Comparison of ENCODE assay signal across 10 mouse cellular contexts in the genomic region with DNA sequence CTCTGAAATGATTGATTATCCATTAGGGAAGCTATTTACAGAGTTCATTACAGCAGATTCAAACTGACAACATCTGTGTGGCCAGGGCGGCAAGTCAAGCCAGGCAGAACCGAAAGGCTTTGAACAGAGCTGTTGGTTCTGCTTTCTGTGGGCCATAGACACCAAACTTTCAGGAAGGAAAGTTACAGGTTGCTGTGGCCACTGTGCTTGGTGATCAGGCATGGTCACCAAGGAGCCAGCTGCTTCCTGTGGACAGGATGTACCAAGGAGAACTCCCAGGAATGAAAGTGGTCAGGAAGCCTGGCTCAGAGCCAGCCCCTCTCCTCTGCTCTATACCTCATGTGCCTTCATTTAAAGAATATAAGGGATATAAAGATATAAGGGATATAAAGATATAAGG. TPM values are rescaled to one million over a fixed set of nuclear protein-coding genes. Genes with fewer than 3 reads are reported as not detected.
DNase-seq lines count a peak whose midpoint lies in the region; ATAC-seq lines count a peak whose summit lies in the region.
"Had no signal": no experiment of that assay in that cellular context is flagged by ENCODE, and none has a peak within 500 bp of the region (broad histone marks: within the 10 kb centered on the region; RNA-seq: fewer than 3 reads in every experiment).

No protein-coding gene starts in this region.

- H3K4me2 ChIP-seq in heart, embryonic 11.5 days = no peak overlapping the region
- H3K4me2 ChIP-seq in midbrain, embryonic 14.5 days (ENCODE audit: low read length) = no peak overlapping the region
- H3K4me2 ChIP-seq: limb, embryonic 15.5 days had no signal

- DNase-seq in heart, adult 11 months = peak; percentile 97
- peak; percentile 46 for DNase-seq in adrenal gland, postnatal 14 days
- peak; percentile 9 to 29 for DNase-seq in kidney, adult 8-10 months
- no peak for DNase-seq in layer of hippocampus, adult 18-20 months (ENCODE audit: low spot score in 2 of 2)
- no peak for DNase-seq in thymus, postnatal 25 days
- no peak for DNase-seq in midbrain, embryonic 14.5 days

- no peaks in the 10 kb centered on the region for H3K9me3 ChIP-seq in heart, embryonic 11.5 days (replicated peaks; ENCODE audit: control insufficient read depth, low read length)
- H3K9me3 ChIP-seq in midbrain, embryonic 14.5 days (ENCODE audit: control insufficient read depth, low read length) = no peaks in the 10 kb centered on the region
- H3K9me3 ChIP-seq: limb, embryonic 15.5 days had no signal

- H3K4me1 ChIP-seq in heart, embryonic 11.5 days (ENCODE audit: control insufficient read depth, insufficient read depth, low read length) = no peaks in the 10 kb centered on the region
- no peaks in the 10 kb centered on the region for H3K4me1 ChIP-seq in midbrain, embryonic 14.5 days (ENCODE audit: control insufficient read depth, insufficient read depth, low read length)
- H3K4me1 ChIP-seq: limb, embryonic 15.5 days had no signal

- WGBS in heart, embryonic 11.5 days (ENCODE audit: insufficient replicate concordance) = 70% methylated on average over 2 of the region's 2 CpGs
- WGBS in midbrain, embryonic 14.5 days = 90% methylated on average over 2 of the region's 2 CpGs

- no peak for ATAC-seq in heart, embryonic 11.5 days (replicated peaks; ENCODE audit: insufficient number of reproducible peaks, low FRiP score, low TSS enrichment)
- peak; percentile 90 for ATAC-seq in megakaryocyte progenitor cell, adult 5-6 weeks (replicated peaks; ENCODE audit: poor library complexity)
- ATAC-seq in midbrain, embryonic 14.5 days (ENCODE audit: low FRiP score, low TSS enrichment) = no peak

- H3K9ac ChIP-seq in heart, embryonic 11.5 days (ENCODE audit: low read depth, low read length) = no peak overlapping the region
- no peak overlapping the region for H3K9ac ChIP-seq in midbrain, embryonic 14.5 days (replicated peaks; ENCODE audit: low read length)
- H3K9ac ChIP-seq: limb, embryonic 15.5 days had no signal

- no peak overlapping the region for H3K4me3 ChIP-seq in heart, embryonic 11.5 days (ENCODE audit: low read depth, low read length)
- H3K4me3 ChIP-seq in midbrain, embryonic 14.5 days (replicated peaks; ENCODE audit: low read depth, low read length) = no peak overlapping the region
- H3K4me3 ChIP-seq: limb, embryonic 15.5 days had no signal

- H3K27ac ChIP-seq in heart, embryonic 11.5 days (ENCODE audit: low read depth, low read length) = no peak overlapping the region
- no peak overlapping the region for H3K27ac ChIP-seq in midbrain, embryonic 14.5 days (replicated peaks; ENCODE audit: low read depth, low read length)
- H3K27ac ChIP-seq: hindbrain, postnatal 0 days; limb, embryonic 15.5 days had no signal

- H3K36me3 ChIP-seq in heart, embryonic 11.5 days (ENCODE audit: control insufficient read depth, insufficient read depth, low read length) = no peaks in the 10 kb centered on the region
- no peaks in the 10 kb centered on the region for H3K36me3 ChIP-seq in midbrain, embryonic 14.5 days (ENCODE audit: control insufficient read depth, insufficient read depth, low read length)
- H3K36me3 ChIP-seq: limb, embryonic 15.5 days had no signal

- no peaks in the 10 kb centered on the region for H3K27me3 ChIP-seq in heart, embryonic 11.5 days (ENCODE audit: control insufficient read depth, insufficient read depth, low read length)
- H3K27me3 ChIP-seq in midbrain, embryonic 14.5 days (ENCODE audit: control insufficient read depth, insufficient read depth, low read length) = no peaks in the 10 kb centered on the region
- H3K27me3 ChIP-seq: limb, embryonic 15.5 days had no signal

RNA-seq across cellular contexts. Expression of a gene that starts 30.2 kb away (rescaled TPM):
- polyA plus RNA-seq in heart, embryonic 11.5 days (2014; fragmentation: Nextera tagmentation; extraction: Ambion mirVana) = 2.0 and 2.3 TPM in 2 replicates
- total RNA-seq in adrenal gland, postnatal 14 days (2021) = 9.6 and 10.2 TPM in 2 replicates
- total RNA-seq in megakaryocyte progenitor cell, adult 5-6 weeks (2015) = not detected in 2 replicates
- not detected in 2 replicates for total RNA-seq in megakaryocyte progenitor cell, adult 5-6 weeks (2017)
- 10 to 100 TPM; 74.0 to 80.3 TPM for total RNA-seq in layer of hippocampus, adult 18-20 months (2021)
- 44.1 and 45.2 TPM in 2 replicates for polyA plus RNA-seq in midbrain, embryonic 14.5 days (2014; fragmentation: Nextera tagmentation; extraction: Ambion mirVana)

Comparison
In these comparisons a context has a peak if more than half of its experiments do, and no peak if none do; other contexts are left out.
1. DNase-seq: peak in heart, adult 11 months (single experiment), adrenal gland, postnatal 14 days (single experiment) and kidney, adult 8-10 months (2 of 2); none in layer of hippocampus, adult 18-20 months (0 of 2), thymus, postnatal 25 days (single experiment) and midbrain, embryonic 14.5 days (single experiment).
2. RNA of a gene that starts 30.2 kb away (total RNA-seq): 74.0 to 80.3 TPM in layer of hippocampus, adult 18-20 months and 9.6 to 10.2 TPM in adrenal gland, postnatal 14 days; not detected in megakaryocyte progenitor cell, adult 5-6 weeks; every median in the first group is over 10 times any median in the second.